Mouse (Mus musculus) layer of hippocampus, adult 18-20 months (tissue): ENCODE results near the gene Vmn1r5. TPM values are rescaled to one million over a fixed set of nuclear protein-coding genes. Genes with fewer than 3 reads are reported as not detected.
"Not testable (repeated sequence)": the region's sequence is repeated elsewhere in the genome, so short reads cannot be mapped to it uniquely, and the experiment has no call there.

Experiments used
- DNase-seq, 2 experiments: peaks; one replicate each; pipeline ENCODE4 v3.0.0; 2022; ENCODE audit warnings: low spot score in 2 of 2
- long read RNA-seq: library from polyadenylated mRNA; stranded (forward); transcript quantifications from one replicate; pipeline ENCODE4 v2.0.0, GENCODE M21; 2021
- total RNA-seq, 2 experiments: library from RNA; stranded (reverse); gene quantifications; 2 replicates each; pipeline ENCODE4 v1.2.3; 2021

The Vmn1r5 gene
- total RNA-seq: not detected
- long read RNA-seq: 0 reads

DNA sequence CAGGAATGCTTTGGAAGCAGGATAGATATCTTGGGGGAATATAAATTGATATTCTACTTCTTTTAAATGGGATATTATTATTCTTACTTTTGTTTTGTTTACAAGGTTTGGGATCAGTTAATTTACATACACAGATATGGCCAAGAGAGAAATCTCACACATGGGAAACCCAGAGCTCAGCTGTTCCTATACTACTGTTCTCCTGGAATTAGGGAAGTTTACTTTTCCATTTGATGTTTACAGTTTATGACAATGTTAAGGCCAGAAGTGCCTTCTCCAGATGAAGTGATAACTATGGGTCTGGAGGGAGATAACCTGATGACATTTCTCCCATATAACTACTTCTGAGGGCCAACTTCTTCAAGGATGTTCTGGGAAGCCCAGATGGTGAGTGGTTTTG is at the start of gene Vmn1r5:
Vmn1r5 (plus strand) TSS at position 301 of the 400 bp plus-strand sequence.
- DNase-seq: no peak

DNA sequence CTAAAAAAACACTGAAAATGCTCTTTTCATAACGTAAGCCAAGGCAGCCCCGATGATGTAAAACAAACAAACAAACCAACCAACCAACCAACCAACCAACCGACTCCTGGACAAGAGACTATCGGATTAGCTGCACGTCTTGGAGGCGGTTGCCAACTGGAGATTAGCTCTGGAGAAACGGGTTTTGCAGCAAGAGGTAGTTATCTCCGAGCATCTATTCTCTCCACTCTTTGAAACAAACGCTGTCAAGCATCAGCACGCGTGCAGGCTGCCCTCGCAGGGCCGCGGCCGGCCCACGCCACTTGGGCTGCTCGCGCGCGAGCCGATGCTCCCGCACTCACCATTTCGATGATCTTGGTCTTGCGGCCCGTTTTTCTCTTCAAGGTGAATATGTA is 46.7 kb upstream of the Vmn1r5 start:
- no peak for DNase-seq

DNA sequence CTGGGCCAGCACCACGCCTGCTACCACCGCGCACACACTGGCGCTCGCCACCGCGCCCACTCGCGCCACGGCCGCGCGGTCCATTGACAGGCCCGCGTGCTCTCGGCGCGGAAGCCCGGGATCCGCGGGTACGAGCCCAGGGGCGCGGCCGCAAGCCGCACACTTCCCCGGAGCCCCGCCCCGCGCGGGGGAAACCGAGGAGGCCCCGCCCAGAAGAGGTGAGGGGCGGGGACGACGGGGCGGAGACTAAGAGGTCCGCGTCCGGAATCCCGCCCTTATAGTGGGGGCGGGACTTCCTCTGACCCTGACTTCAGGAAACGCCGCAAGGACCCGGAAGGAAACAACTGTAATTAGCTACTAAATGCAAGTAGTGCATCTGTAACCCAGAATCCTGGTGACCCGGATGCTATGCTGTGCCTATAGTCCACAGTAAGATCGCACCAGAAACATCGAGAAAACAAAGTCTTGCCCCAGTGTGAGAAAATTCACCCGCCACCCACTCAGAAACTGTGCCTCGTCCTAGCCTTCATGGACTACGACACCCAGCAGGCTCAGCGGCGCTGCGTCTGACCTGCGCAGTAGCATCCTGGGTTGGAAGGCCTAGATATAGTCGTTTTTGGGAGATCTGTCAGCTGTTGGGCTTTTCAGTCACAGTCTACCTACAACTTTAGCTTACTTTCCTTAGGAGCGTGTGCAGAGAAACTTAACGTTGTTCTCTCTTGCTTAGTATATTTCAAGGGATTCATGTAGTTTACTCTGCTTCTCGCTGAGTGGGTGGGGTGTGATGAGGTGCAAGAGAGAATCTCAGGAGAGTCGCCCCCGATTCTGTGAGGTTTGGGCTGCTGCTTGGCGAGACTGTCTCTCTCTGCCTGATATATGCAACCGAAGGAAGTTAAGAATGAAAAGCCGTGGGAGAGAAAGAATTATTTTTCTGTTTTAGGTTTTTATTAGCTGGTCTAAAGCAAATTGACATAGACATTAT is 46.1 kb upstream of the Vmn1r5 start, which contains the start of the genes Nt5c3 and Vmn1r4:
Nt5c3 (minus strand) TSS at position 207 of the 982 bp plus-strand sequence.
Vmn1r4 (plus strand) TSS at position 290 of the 982 bp plus-strand sequence.
- peak; percentile 92 to 98 for DNase-seq

DNA sequence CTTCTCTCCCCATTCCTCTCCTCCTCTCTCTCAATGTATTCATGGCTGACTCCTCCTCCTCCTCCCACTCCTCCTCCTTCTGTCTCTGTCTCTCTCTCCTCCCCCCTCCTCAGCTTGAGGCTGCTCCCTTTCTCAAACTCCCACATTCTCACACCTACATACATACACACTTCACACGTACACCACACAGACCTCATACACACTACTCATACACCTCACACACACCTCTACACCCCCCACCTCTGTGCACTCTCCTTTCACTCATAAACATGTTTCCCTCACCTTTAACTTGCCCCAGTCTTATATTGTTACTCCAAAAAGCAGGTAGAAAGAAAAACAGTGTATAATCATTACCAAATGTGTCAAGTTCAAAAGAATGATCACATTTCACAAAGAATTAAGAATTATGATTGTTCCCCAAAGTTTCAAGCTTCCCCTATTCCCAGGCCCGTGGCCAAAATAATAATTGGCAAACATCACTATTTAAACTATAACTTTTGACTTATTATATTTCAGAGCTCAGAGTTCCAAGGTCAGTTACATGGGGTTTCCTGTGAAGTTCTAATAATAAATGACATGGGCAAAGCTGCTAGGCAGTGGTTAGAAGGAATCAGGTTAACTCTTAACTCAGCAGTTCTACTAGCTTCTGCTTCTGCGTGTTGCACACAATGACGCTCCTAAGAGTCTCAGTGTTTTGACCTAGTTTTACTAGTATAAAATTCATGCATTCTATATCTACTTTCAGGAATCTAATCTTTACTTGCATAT is 38.2 kb upstream of the Vmn1r5 start:
- no peak for DNase-seq

DNA sequence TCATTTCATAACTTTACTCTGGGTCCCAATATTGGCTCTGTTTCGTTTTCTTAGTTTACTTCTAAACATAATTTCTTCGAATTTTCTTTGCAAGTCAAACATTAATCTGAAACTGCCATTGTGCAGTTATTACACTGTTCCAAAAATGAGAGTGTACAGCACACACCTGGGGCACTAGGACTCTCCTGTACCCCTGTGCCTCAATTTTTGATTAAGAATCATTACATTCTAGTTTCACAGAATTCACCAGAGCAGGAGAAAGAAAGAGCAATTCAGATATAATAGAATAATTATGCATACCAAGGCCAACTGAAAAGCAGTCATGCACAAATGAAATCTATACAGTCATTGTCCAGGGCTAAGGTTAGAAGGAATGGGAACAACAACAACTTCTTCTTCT is 37.6 kb upstream of the Vmn1r5 start:
- DNase-seq: no peak

DNA sequence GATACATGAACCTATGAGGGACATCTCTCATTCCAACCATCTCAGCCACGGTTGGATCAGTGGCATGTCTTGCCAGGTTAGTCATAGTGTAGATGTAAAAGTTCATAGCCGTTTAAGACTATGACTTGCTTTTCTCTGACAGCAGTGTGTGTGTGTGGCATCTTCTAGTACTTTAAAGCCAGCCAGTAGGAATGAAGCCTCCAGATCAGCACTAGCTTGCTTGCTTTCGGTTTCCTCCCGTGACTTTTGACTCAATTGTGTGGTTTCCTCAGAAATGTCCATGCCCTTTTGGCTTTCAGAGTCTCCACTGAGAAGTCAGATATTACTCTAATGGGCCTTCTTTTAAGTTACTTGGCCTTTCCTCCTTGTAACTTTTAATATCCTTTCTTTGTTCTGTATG is 35.7 kb upstream of the Vmn1r5 start:
- no peak for DNase-seq

DNA sequence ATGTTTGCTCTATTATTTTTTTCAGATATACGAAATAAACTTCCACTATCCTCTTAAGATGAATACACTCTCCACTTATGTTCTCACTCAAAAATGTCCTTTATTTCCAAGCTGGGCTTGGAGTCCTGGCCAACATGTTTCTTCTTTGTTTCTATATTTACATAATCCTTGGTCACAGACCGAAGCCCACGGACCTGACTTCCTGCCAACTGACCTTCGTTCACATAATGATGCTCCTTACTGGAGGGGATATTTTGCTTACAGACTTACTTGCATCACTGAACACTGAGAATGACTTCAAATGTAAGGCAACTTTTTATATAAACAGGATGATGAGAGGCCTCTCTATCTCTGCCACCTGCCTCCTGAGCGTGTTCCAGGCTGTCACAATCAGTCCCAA is 13.6 kb upstream of the Vmn1r5 start:
- DNase-seq: no peak

DNA sequence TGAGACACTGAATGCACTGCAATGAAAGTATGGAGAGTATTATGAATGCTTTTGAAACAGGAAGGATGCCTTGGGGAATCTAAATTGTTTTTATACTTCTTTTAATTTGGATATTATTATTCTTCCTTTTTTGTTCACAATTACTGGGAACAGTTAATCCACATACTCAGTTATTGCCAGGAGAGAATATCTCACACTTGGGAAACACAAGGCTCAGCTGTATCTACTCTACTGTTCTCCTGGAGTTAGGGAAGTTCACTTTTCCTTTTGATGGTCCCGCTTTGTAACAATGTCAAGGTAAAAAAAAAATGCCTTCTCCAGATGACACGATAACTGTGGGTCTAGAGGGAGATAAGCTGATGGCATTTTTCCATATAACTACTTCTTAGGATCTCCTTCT is 26.9 kb downstream of the Vmn1r5 start, which contains the start of gene Vmn1r6:
Vmn1r6 (plus strand) TSS at position 301 of the 400 bp plus-strand sequence.
- DNase-seq: no peak

DNA sequence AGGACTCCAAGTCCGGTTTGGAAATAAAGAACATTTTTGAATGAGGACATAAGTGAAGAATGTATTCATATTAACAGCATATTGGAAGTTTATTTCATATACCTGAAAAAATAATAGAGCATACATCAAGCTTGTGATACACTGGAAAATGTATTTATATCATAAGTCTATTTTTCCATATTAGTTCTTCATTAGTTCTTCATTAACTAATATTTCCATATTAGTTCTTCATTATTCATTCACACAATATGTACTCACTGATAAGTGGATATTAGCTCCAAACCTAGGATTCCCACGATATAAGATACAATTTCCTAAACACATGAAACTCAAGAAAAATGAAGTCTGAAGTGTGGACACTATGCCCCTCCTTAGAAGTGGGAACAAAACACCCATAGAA is 55.2 kb downstream of the Vmn1r5 start, which contains the start of gene Vmn1r7:
Vmn1r7 (minus strand) TSS at position 101 of the 400 bp plus-strand sequence.
- DNase-seq: not testable (repeated sequence)

DNA sequence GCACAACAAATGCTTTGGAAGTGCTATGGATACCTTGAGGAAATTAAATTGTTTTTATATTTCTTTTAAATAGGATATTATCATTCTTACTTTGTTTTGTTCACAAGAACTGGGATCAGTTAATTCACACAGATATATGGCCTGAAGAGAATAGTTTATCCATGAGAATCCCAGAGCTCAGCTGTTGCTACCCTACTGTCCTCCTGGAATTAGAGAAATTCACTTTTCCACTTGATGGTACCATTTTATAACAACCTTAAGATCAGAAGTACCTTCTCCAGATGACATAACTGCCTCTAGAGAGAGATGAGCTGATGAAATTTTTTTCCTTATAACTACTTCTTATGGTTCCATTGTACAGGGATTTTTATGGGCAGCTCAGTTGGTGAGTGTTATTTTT is 61.9 kb downstream of the Vmn1r5 start, which contains the start of gene Vmn1r8:
Vmn1r8 (plus strand) TSS at position 301 of the 400 bp plus-strand sequence.
- no peak for DNase-seq

DNA sequence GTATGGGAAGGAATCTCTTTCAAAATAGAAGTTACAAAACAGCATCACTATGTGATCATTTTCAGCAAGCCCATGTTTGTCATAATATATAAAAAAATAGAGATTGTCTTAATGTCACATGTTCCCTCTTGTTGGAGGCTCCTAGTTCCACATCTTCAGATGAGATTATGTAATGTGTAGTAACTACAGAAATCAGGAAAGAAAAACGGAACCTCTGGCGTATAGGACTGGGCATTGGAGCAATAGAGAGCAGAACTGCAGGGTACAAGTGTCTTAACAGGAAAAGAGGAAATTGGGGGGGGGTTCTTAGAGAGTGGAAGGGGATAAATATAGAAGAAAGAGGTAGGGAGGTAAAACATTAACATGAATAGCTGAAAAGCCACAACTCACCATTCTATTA is 64.6 kb downstream of the Vmn1r5 start:
- DNase-seq: no peak

Other genes starting within 250 kb of the Vmn1r5 start
- 10 to 100 TPM; 52.9 to 55.2 TPM for gene Kbtbd2, start 172.5 kb upstream of the Vmn1r5 start, total RNA-seq
- gene Fkbp9, start 138.2 kb upstream of the Vmn1r5 start, total RNA-seq: 10 to 100 TPM; 30.2 to 30.5 TPM
- gene Nt5c3, start 46.3 kb upstream of the Vmn1r5 start, total RNA-seq: 10 to 100 TPM; 38.2 to 38.6 TPM
- under 1 TPM; 0.20 to 0.43 TPM for gene Vmn1r4, start 46.3 kb upstream of the Vmn1r5 start, total RNA-seq
- not detected for gene Vmn1r6, start 27.0 kb downstream of the Vmn1r5 start, total RNA-seq
- not detected for gene Vmn1r7, start 55.1 kb downstream of the Vmn1r5 start, total RNA-seq
- not detected for gene Vmn1r8, start 62.0 kb downstream of the Vmn1r5 start, total RNA-seq
- gene Vmn1r9, start 96.5 kb downstream of the Vmn1r5 start, total RNA-seq: not detected
- gene Vmn1r10, start 139.2 kb downstream of the Vmn1r5 start, total RNA-seq: not detected
- not detected for gene Vmn1r11, start 163.2 kb downstream of the Vmn1r5 start, total RNA-seq
- gene Vmn1r12, start 186.6 kb downstream of the Vmn1r5 start, total RNA-seq: not detected
- gene Vmn1r13, start 233.0 kb downstream of the Vmn1r5 start, total RNA-seq: not detected